Mouse (Mus musculus) stomach, postnatal 0 days (tissue): ENCODE data around the gene Mknk2.

ENCODE experiments used
- CTCF ChIP-seq: IDR thresholded peaks from 2 replicates; pipeline ENCODE4 v1.5.1; 2016; ENCODE audit warnings: antibody characterized with exemption, low read depth, mild to moderate bottlenecking, moderate library complexity
- EP300 ChIP-seq: optimal IDR thresholded peaks from 2 replicates; pipeline ENCODE3; 2016; ENCODE audit warnings: antibody characterized with exemption

- TF ChIP-seq CTCF (no peak), EP300 (no peak)
Measured at GRCm38 (mm10) chr10:80668614-80669013, 9.3 kb downstream of the Mknk2 start.
